Mouse (Mus musculus): ENCODE data around the gene Gm21677.
"Not testable (repeated sequence)": the region's sequence is repeated elsewhere in the genome, so short reads cannot be mapped to it uniquely, and the experiment has no call there.

Gm21677 gene

GRCm38 (mm10) chrY:3306349-3306748 lies at the start of gene Gm21677:
Gm21677 (minus strand) TSS chrY:3306449.
- not testable (repeated sequence) for DNase-seq (ENCODE audit: low read depth, low spot score)

GRCm38 (mm10) chrY:3345229-3345628 lies 39.0 kb upstream of the Gm21677 start, which contains the start of gene Gm21693:
Gm21693 (minus strand) TSS chrY:3345329.
- not testable (repeated sequence) for DNase-seq (ENCODE audit: low read depth, low spot score)

- not testable (repeated sequence) for DNase-seq (ENCODE audit: low read depth, low spot score)
Observed at GRCm38 (mm10) chrY:3340661-3341060, 34.4 kb upstream of the Gm21677 start.

All from 3T3-L1 (cell line).